Mouse (Mus musculus) right cerebral cortex, postnatal 4 days (tissue): ENCODE measurements around the gene Ucma.

Experiments
- DNase-seq: peaks from one replicate; pipeline ENCODE4 v3.0.0-alpha.2; 2022

Gene Ucma

GRCm38 (mm10) chr2:5007107-5007506 lies 31.2 kb downstream of the Ucma start:
- DNase-seq, result no peak

DNA sequence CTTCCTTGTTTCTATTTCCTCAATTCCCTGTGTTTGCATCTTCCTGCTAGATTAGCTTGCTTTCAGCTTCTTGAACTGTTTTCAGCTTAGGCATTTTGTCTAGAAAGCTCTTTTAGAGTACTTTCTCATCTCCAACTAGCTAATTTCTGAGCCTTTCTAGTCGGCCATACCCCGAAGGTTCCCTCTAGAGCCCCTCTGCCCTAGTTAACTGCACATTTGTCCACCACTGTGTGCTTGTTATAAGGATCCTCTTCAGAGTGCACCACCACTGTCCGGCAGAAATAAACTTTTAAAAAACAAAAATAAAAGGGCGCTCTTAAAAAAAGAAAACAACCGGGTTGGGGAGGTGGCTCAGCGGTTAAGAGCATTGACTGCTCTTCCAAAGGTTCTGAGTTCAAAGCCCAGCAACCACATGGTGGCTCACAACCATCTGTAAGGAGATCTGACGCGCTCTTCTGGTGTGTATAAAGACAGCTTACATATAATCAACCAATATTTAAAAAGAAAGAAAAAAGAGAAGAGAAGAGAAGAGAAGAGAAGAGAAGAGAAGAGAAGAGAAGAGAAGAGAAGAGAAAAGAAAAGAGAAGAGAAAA lies 36.1 kb downstream of the Ucma start:
- DNase-seq, result no peak

DNA sequence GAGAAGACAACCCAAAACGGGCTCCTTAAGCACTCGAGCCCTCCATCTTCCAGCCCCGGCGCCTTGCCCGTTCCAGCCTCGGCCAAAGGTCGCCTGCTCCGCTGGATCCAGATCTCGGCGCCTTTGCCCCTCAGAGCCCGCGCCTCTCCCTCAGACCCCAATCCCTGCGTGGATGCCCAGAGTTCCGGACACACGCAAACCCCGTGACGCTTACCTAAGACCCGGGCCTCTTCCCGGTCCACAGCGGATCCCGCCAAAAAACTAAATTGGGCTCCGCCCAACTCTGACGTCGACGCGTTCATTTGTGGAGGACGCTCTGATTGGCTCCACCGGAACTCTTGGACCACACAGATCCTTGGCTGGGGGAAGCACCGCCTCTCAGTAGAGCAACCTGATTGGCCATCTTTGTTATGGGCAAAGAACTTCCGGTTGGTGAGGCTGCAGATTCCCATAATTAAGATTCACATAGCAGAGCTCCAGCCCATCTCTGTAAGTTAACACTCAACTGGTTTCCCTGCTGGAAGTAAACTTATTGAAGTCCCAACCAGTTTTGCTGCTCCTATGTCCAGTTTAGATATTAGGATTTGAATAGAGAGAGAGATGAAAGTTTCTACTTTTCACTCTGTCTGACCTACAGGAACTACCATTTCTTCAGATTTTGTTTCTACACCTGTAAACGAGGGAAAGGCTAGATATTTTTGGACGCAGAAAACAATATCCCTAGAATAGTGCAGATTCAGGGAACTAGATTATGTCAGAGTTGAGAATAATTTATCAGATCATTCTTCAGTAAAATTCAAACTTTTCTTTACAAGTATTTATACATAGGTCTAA lies 36.8 kb downstream of the Ucma start, which contains the start of gene Mcm10:
Gene Mcm10, minus strand, starts transcription at position 301 of the 834 bp plus-strand sequence.
- peak; percentile 91 for DNase-seq

GRCm38 (mm10) chr2:5014616-5015015 lies 38.7 kb downstream of the Ucma start:
- no peak for DNase-seq

- DNase-seq, result no peak
Observed at GRCm38 (mm10) chr2:5015527-5015926, 39.6 kb downstream of the Ucma start.

GRCm38 (mm10) chr2:5016922-5017321 lies 41.0 kb downstream of the Ucma start:
- no peak for DNase-seq

DNA sequence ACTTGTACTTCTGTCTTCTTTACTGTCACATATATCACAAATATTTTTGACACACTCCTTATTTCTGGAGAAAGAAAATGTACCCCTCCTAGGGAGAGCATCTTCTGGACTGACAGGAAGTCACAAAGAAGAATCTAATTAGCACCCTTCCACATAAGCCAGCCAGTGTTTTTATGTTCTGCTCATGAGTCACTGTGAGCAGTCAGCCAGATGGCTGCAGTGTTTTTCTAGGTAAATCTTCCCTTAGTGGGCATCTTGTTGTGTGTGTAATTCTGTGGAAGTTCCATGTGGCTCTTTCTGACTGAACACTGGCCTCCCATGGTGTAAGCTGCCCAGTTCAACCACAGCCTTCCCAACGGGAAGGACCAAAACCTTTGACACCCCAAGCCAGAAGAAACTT lies 43.8 kb downstream of the Ucma start:
- DNase-seq, result no peak

DNA sequence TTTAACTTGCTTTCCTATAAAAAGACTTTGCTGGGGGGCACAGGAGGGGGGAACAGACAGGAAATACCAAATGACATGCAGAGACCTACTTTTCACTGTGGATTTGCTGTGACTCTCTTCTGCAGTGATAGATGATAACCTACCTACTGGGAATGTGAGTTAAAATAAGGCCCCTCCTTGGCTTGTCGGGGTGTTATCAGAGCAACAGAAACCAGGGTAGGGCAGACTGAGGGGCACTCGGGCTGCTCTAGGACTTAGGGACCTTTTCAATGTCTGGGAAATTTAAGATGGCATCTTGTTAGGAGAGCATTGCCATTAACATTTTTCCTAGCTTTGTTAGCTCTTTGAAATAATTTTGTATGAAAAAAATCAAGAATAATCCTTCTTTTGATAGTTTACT lies 47.4 kb downstream of the Ucma start:
- no peak for DNase-seq

- no peak for DNase-seq
Observed at GRCm38 (mm10) chr2:5023699-5024399, 47.9 kb downstream of the Ucma start.

GRCm38 (mm10) chr2:5025162-5025733 lies 49.3 kb downstream of the Ucma start:
- no peak for DNase-seq

DNA sequence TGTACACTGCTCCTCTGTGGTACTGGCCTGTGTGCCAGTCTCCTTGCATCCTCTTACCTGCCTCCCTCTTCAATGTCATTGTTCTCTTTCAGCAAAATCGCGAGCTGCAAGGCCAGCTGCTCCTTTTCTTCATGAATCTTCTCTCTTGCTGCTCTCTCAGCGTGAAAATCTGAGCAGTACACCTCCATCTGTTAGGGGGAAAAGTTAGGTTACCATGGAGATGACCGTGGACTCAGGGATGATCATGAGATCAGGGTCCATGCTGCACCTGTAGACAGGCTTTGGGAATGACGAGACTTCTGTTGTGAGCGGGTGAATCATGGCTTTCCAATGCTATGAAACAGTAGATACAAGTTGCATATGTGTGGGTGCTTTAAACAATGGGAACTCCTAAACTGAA lies 51.1 kb downstream of the Ucma start:
- DNase-seq, result no peak

GRCm38 (mm10) chr2:5028047-5028446 lies 52.1 kb downstream of the Ucma start:
- no peak for DNase-seq

GRCm38 (mm10) chr2:5029808-5030207 lies 53.9 kb downstream of the Ucma start:
- DNase-seq, result no peak

GRCm38 (mm10) chr2:5031215-5031614 lies 55.3 kb downstream of the Ucma start:
- peak; percentile 19 for DNase-seq

- DNase-seq, result no peak
Observed at GRCm38 (mm10) chr2:5032665-5033064, 56.7 kb downstream of the Ucma start.

DNA sequence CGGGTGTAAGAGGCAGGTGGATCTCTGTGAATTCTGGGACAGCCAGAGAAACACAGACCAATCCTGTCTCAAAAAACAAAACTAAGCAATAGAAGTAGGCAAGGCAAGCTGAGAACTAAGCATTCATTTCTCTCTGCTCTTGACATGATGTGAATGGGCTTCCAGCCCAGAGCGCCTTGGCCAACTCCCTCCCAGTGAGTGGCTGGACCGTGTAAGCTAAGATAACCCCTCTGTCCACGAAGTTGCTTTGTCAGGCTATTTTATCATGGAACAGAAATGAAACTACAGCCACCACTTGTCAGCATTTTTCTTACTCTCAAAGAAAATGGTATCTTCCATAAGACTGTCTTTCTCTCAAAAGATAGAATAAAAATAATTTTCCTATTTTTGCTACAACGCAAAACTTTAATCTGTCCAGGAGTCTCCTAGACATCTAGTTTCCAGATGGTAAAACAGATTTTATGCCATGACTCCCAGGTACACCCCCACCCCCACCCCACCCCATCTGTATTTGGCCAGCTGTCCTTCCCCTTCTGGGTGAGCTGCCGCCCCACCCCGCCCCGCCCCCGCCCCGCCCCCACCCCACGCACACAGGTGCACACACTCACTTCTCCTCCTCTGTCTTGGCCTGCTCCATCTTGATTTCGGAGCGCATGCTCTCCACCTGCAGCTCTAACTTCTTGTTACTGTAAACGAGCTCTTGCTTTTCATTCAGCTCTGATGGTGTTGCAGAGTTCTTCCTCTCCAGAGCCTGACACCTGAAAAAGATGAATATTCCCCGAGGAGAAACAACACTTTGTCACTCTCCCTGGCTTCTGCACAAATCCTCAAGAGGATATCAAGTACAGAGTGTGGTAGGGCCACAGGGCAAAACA lies 57.9 kb downstream of the Ucma start:
- DNase-seq, result no peak

- no peak for DNase-seq
Observed at GRCm38 (mm10) chr2:5034801-5035200, 58.9 kb downstream of the Ucma start.

DNA sequence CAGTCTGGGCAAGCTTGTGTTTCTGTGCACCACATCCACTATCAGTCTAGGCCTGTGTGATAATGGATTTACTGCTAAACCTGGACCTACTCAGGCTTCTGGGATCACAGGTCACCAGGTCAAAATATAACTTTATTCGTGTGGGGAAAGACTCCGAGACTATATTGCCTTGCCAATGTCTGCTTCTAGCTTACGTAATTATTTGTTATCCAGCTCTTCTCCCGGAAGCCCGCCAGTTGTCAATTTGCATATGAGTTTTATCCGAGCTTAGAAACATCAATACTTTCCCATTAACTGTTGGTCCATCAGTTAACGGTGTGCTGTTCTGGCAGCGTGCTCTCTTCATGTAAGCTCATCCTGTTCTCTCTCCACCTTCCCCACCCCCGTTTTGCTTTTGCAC lies 59.3 kb downstream of the Ucma start:
- DNase-seq, result no peak
